Mouse (Mus musculus) heart, postnatal 14 days (tissue): ENCODE measurements around the gene Tsc22d4. TPM values are rescaled to one million over a fixed set of nuclear protein-coding genes. Genes with fewer than 3 reads are reported as not detected.
A peak's percentile ranks its signal among the peaks of the same experiment; 100 is the strongest.

Source experiments
- DNase-seq, 2 experiments: peaks; one replicate each; pipeline ENCODE4 v3.0.0; 2021 to 2022
- intact Hi-C: fragments of 180-260 bp; cut with DNase I; formaldehyde crosslinking; loops from one replicate; pipeline ENCODE4 v1.15.1; 2025
- total RNA-seq, 2 experiments: library from RNA; stranded (reverse); gene quantifications; 2 replicates each; pipeline ENCODE4 v1.2.3; 2021

Tsc22d4 gene
- total RNA-seq, 2 experiments from 2014 or later = 287 to 312 TPM

DNA sequence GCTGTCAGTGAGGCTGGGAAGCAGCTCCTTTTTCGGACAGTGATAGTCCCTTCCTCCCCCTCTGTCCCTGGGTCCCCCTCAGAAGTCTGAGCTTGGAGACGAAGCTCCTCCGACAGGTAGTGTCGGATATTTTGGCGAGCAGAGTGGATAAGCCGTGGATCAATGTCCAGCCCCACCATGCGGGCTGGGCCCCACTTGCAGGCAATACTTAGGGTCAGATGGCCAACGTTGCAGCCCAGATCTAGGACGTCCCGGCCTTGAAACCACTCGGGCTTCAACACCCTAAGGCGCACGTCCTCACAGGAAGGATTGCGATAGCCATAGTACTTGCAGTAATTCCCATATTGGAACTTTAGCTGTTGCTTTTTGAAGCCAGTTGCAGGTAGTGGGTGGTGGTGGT, 39.0 kb downstream of the Tsc22d4 start:
- intact Hi-C loops = loop anchor here (10.0 kb wide), 2 partner anchors 370 to 820 kb away; partner anchors contain the start of genes Cldn15 and Zfp113
- DNase-seq = no peak

DNA sequence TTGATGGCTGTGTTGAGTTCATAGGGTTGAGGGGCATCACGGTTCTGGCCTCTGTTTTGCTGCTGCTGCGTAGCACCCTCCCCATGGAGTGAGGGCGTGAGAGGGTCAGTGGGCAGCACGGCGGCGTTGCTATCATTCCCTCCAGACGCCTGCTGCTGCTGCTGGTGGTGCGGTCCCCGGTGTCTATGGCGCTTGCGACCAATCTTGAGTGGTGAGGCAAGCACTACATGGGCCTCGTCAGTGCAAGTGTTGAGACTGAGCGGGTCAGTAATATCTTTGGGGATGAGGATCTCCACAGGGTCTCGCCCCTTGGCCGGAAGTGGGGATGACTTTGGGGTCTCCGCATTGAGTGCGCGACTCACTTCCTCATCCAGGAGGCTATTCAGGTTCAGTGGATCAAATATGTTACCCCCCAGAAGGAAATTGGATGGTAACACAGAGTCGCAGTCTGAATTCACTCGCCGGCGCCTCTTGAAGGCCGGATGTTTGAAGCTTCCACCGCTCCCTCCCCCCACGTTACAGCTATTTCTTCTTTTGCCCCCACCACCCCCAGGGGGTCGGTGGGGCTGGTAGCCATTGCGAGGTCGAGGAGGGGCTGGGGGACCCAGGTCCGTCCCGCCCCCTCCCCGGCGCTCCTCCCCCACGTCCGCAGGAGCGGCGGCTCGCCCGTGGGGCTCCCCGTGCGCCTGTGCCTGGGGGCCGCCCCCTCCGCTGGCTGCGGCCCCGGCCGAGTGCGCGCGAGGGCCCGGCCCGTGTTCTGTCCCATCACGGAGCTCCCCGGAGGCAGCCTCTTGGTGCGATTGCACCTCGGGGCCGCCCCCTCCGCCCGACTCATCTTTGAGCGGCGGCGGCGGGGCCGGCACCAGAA, 39.9 kb downstream of the Tsc22d4 start:
- intact Hi-C loops = loop anchor here (10.0 kb wide), 2 partner anchors 369 to 821 kb away; partner anchors contain the start of genes Cldn15 and Zfp113

DNA sequence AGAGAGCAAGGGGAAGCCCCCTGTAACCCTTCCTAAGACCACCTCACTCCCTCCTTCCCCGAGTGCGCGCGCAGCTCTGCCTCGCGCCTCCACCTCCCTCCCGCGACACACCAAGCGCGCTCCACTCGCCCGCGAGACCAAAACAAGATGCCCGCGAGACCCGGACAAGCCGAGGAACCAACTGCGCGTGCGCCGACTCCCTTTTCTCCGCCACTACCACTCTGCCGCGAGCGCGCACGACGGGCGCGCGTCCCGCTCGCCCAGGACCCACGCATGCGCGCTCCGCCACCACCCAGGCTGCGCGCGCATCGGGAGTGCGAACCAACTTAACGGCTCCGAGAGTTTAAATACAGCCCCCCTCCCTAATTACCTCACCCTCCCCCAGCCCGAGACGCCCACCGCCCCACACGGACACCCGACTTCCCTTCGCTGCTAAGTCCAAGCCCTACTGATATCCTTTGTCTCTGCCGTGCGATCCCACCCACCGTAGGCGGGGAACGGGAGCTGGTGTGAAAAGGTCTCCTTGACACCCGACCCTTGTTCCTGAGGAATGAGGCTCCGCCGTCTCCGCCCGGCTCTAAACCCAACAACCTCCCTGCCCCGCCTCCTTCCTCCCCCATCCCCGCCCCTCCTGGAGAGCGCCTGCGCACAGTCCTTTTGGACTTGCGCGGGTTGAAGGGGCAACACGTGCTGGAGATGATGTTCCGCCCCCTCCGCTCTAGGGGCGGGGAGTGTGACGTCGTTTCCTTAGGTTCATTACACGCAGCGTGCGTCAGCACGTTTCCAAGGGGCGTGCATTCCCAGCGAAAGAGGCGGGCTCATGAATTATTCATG, 40.8 kb downstream of the Tsc22d4 start:
- intact Hi-C loops = loop anchor here (10.0 kb wide), 2 partner anchors 368 to 822 kb away; partner anchors contain the start of genes Cldn15 and Zfp113

More for the DNA sequence above, 39.9 kb downstream of the Tsc22d4 start:
- peak; percentile 61 to 65 for DNase-seq

DNA sequence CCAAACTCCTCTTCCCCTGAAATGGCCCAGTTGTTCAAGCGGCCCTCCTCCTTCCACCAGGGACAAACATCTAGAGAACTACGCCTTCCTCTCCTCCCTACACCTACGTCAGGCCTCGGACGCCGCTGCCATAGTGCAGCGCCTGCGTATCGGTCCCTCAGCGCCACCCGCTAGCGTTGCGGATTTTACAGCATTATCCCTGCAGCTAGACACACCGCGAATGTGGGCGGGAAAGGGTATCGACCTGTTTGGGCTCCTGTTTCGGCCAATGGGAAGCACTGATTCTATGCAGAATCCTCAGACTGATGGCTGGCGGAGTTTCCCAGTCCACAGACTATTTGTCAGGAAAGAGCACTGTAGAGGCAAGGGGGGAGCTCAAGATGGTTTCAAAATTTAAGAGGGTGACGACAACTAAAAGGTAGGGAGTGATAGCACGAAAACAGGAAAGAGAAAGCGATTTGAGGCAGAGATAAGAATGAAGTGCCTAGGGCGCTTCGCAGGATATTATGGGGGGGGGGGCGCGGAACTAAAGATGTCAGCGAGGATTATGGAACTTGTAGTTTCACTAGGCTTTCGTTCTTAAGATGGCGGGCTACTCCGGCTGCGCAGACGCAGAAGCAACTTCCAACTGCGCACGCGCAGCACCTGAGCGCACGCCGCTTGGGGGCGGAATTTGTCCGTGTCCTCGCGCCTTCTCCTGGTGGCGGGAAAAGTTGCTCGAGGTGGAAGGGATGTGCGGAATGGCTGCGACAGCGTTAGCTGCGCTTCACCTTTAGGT, 41.8 kb downstream of the Tsc22d4 start, which contains the start of the genes Mepce and Zcwpw1:
Gene Mepce (minus strand): TSS at position 505 of the 778 bp plus-strand sequence.
Gene Zcwpw1 (plus strand): TSS at position 648 of the 778 bp plus-strand sequence.
- DNase-seq = peak; percentile 98
- intact Hi-C loops = loop anchor here (10.0 kb wide), 2 partner anchors 367 to 823 kb away; partner anchors contain the start of genes Cldn15 and Zfp113

More for the DNA sequence above, 40.8 kb downstream of the Tsc22d4 start:
- DNase-seq = peak; percentile 99 to 100

DNA sequence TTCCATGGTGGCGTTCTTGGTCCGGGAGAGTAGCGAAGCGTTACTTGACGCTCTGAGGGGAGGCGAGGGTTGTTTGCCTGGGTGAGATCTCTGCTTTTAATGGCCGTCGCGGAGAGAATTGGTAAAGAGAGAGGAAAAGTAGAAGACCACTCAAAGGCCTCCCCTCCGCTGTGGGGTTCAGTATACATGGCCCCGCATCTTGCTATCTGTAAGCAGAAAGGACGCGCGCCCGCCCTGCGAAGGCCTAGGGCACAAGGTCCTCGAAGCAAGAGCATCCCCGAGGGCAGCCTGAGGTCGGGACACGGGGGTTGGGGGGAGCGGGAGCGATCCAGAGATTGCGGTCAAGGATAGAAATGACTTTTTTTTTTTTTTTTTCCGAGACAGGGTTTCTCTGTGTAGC, 42.6 kb downstream of the Tsc22d4 start:
- DNase-seq = no peak
- intact Hi-C loops = loop anchor here (10.0 kb wide), 2 partner anchors 367 to 823 kb away; partner anchors contain the start of genes Cldn15 and Zfp113

DNA sequence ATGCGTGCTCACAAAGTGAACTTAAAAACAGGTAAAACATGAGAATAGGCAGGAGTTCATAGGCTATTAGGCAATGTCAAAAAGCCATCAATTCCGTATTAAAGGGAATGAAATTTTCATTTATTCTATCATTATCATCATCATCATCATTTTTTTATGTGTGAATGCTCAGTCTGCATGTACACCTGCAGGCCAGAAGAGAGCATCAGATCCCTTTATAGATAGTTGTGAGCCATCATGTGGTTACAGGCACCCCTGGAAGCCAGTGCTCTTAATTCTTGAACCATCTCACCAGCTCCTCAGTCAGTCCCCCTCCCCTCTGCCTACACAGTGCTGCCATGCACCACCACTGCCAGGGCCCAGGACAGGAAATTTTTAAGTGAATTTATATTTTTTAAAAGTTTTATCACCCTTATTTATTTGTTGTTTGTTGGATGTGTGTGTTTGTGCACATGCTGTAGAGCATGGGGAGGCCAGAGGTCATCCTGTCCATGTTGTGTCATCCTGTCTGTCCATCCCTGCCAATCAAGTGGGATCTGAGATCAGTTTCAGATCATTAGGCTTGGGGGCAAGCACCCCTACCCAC, 43.5 kb downstream of the Tsc22d4 start:
- intact Hi-C loops = loop anchor here (1.0 to 10.0 kb wide), 3 partner anchors 89 to 824 kb away; partner anchors contain the start of genes Cldn15 and Zfp113
- DNase-seq = no peak

DNA sequence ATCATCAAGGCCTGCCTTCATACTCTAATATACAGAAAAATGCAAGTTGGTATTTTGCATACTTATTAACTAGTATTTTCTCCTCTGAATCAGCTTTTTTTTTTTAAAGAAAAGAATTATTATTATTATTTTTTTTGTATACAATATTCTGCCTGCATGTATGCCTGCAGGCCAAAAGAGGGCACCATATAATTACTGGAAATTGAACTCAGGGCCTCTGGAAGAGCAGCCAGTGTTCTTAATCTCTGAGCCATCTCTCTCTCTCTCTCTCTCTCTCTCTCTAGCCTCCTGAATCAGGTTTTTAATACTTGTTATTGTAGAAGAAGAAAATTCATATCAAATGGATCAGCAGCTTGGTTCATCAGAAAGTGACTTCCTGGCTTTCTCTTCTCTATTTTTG, 46.0 kb downstream of the Tsc22d4 start:
- DNase-seq = no peak
- intact Hi-C loops = loop anchor here (10.0 kb wide), 1 partner anchor 343 kb away; no protein-coding TSS in a partner anchor

DNA sequence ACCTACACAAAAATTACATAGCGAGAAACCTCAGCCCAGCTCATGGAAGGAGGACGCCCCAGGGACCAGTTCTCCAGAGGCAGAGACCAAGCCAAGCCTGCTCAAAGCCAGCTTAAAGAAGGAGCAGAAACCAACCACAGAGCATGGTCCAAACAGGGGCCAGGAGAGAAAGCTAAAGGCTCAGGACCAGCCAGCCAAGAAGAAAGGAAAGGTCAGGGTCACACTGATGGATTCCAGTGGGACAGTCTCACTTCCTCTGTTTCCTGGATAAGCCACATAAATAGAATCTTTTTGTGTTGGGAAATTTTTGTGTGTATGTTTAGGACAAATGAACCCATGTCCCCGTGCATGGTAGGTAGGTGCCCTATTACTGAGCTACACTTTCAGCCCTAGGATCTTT, 51.1 kb downstream of the Tsc22d4 start:
- DNase-seq = no peak
- intact Hi-C loops = loop anchor here (5.0 to 10.0 kb wide), 2 partner anchors 156 to 338 kb away; no protein-coding TSS in a partner anchor

DNA sequence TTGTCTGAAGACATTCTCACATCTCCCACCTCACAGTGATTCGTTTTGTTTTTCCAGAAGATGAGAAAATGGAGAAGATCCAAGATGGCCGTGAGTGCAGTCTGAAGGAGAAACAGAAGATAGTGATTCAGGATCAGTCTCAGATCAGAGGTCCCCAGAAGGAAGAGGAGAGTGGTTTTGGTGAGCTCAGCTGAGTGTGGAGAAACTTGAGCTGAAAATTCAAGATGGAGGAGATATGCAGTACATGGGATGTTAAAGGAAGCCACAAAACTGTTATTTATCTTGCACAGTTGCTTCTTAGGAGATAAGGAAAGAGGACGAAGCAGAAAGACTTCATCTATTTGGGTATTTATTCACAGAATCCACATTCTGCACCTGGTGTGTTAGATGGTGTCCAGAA, 55.4 kb downstream of the Tsc22d4 start:
- no peak for DNase-seq
- intact Hi-C loops = no loop called here

DNA sequence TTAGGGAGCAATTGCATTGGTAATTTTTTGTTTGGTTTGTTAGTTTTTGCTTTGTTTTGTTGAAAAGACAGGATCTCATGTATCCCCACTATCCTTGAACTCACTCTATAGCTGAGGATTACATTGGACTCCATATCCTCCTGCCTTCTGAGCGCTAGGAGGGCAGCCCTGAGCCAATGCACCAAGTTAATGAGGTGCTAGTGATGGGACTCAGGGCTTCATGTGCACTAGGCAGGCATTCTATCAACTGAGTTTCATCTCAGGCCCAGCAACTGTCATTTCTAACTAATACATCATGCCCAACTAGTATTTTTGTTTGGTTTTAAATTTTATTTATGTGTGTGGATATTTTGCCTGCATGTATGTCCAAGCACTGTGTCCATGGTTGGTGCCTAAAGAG, 60.6 kb downstream of the Tsc22d4 start:
- intact Hi-C loops = no loop called here
- no peak for DNase-seq

DNA sequence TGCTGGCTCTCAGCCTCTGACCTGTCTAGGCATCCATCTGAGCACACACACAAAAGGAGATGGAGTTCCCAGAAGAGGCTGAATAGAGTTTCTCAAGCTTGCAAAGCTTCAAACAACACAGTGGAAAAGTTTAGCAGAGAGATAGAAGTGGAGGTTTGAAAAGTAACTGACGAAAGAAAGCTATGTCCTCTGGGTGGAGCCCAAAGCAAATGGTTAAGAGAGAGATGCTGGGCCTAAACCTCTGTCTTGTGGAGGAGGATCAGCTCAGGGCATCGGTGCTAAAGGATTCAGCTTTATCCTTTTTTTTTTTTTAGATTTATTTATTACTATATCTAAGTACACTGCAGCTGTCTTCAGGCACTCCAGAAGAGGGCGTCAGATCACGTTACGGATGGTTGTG, 62.8 kb downstream of the Tsc22d4 start:
- DNase-seq = no peak
- intact Hi-C loops = no loop called here

DNA sequence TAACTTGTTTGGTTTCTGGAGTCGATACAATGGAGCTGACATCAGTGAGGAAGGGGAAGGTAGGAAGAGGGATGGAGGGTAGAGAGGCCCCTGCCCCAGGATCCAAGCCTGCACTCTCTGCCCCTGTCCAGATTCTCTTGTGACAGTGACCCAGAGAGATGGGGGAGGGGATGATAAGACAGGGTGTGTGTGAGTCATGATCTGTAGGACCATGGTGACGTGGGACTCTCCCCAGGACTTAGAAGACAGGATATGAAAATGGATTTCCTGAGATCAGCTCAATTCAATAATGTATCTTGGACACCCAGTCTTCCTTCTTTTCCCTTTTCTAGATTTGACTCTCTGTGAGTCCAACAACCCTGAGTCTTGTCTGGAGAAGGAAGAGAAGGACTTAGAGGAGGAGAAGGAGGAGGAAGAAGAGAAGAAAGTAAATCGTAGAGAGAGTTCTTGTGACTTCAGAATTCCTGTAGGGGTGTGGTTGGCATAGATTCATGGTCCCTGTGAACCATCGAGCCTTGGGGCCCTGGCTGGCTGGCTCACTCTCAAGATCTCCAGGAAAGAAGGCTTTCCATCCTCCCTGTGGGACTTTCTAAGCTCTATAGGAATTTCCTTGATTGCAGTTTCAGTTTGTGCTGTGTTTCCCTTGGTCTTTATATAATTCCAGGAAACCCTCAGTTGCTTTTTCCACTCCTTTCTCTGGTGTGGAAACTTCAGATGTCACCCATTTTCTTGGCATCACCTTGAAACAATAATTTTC, 72.1 kb downstream of the Tsc22d4 start:
- intact Hi-C loops = no loop called here
- DNase-seq = no peak

Other genes starting within 250 kb of the Tsc22d4 start
- gene Pop7, start 243.2 kb upstream of the Tsc22d4 start, total RNA-seq = 10 to 100 TPM; 12.5 to 16.9 TPM
- 10 to 100 TPM; 28.3 to 33.8 TPM for gene Gigyf1, start 227.2 kb upstream of the Tsc22d4 start, total RNA-seq
- not detected for gene Epo, start 212.5 kb upstream of the Tsc22d4 start, total RNA-seq
- 100 to 1,000 TPM; 322 to 323 TPM for gene Gnb2, start 212.2 kb upstream of the Tsc22d4 start, total RNA-seq
- not detected for gene Actl6b, start 192.2 kb upstream of the Tsc22d4 start, total RNA-seq
- gene Tfr2, start 175.9 kb upstream of the Tsc22d4 start, total RNA-seq = not detected
- 10 to 100 TPM; 22.0 to 22.3 TPM for gene Mospd3, start 144.7 kb upstream of the Tsc22d4 start, total RNA-seq
- gene Pcolce, start 131.9 kb upstream of the Tsc22d4 start, total RNA-seq = 100 to 1,000 TPM; 101 to 107 TPM
- under 1 TPM; 0.27 to 0.43 TPM for gene Fbxo24, start 116.7 kb upstream of the Tsc22d4 start, total RNA-seq
- gene Lrch4, start 116.6 kb upstream of the Tsc22d4 start, total RNA-seq = 10 to 100 TPM; 22.6 to 23.0 TPM
- 1 to 10 TPM; 6.6 to 8.5 TPM for gene Gm20605, start 116.6 kb upstream of the Tsc22d4 start, total RNA-seq
- 1 to 10 TPM; 4.2 to 4.4 TPM for gene Sap25, start 104.4 kb upstream of the Tsc22d4 start, total RNA-seq
- gene Irs3, start 100.0 kb upstream of the Tsc22d4 start, total RNA-seq = under 1 TPM; 0.15 to 0.57 TPM
- 10 to 100 TPM; 13.0 to 13.9 TPM for gene Agfg2, start 61.0 kb upstream of the Tsc22d4 start, total RNA-seq
- 1 to 10 TPM; 1.4 to 1.8 TPM for gene Nyap1, start 4.1 kb upstream of the Tsc22d4 start, total RNA-seq
- gene Ppp1r35, start 33.1 kb downstream of the Tsc22d4 start, total RNA-seq = 10 to 100 TPM; 13.9 to 14.0 TPM
- gene Mepce, start 41.9 kb downstream of the Tsc22d4 start, total RNA-seq = 10 to 100 TPM; 32.7 to 33.0 TPM
- 1 to 10 TPM; 1.1 to 1.3 TPM for gene Zcwpw1, start 42.1 kb downstream of the Tsc22d4 start, total RNA-seq
- gene Pilra, start 90.6 kb downstream of the Tsc22d4 start, total RNA-seq = 1 to 10 TPM; 1.3 to 2.4 TPM
- gene Pilrb1, start 112.4 kb downstream of the Tsc22d4 start, total RNA-seq = 1 to 10 TPM in 1 of 2 experiments, under 1 TPM in 1; 0.44 to 1.5 TPM
- gene Pilrb2, start 126.1 kb downstream of the Tsc22d4 start, total RNA-seq = under 1 TPM; 0.45 to 1.00 TPM
- under 1 TPM; 0.22 to 0.27 TPM for gene Cyp3a13, start 175.9 kb downstream of the Tsc22d4 start, total RNA-seq
- gene Gjc3, start 217.4 kb downstream of the Tsc22d4 start, total RNA-seq = under 1 TPM; 0.26 to 0.27 TPM
- gene Azgp1, start 235.8 kb downstream of the Tsc22d4 start, total RNA-seq = not detected